Mouse (Mus musculus): Measurements from ENCODE around the gene Dcaf12. TPM values are rescaled to one million over a fixed set of nuclear protein-coding genes. Genes with fewer than 3 reads are reported as not detected.

Gene Dcaf12
- polyA plus RNA-seq, 1 experiment from 2014 or later, result 87.8 TPM

- no peaks in the 10 kb centered on the region for H3K4me1 ChIP-seq (ENCODE audit: control insufficient read depth, low read depth, low read length)
- H3K4me3 ChIP-seq (ENCODE audit: low read depth, low read length), result no peak overlapping the region
- peaks cover 91% of the 10 kb centered on the region for H3K36me3 ChIP-seq (ENCODE audit: control insufficient read depth, insufficient read depth)
- H3K27ac ChIP-seq (ENCODE audit: low read length), result no peak overlapping the region
- no peaks in the 10 kb centered on the region for H3K9me3 ChIP-seq (replicated peaks; ENCODE audit: control insufficient read depth, low read length)
- H3K4me2 ChIP-seq (ENCODE audit: low read depth, low read length), result no peak overlapping the region
- ATAC-seq (ENCODE audit: low read depth), result no peak
- 94% methylated on average over 11 of the region's 11 CpGs for WGBS (ENCODE audit: insufficient replicate concordance)
- no peak overlapping the region for H3K9ac ChIP-seq (ENCODE audit: low read depth, low read length)
- H3K27me3 ChIP-seq (ENCODE audit: control insufficient read depth, insufficient read depth, low read depth, low read length), result no peaks in the 10 kb centered on the region
Observed at GRCm38 (mm10) chr4:41295507-41295906, 19.2 kb downstream of the Dcaf12 start.

DNA sequence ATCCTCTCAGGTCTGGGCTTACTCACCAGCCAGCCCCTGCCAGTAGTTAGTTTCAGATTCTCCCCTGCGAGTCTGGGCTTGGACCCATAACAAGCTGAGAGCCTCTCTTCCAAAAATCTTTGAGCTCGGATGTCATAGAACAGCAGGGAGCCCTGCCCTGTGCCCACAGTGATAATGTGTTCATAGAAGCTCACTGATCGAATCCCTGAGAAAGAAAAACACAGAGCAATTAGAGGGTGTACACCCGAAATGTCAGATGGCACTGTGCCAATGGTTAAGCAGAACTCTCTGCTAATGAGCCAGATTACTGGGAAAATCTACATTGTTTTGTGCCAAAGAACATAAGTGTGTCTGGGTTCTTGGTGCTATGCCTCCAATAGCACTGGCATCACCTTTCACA, 20.8 kb downstream of the Dcaf12 start:
- Histone ChIP-seq H3K4me3 (ENCODE audit: low read depth, low read length) (no peak overlapping the region), H3K36me3 (ENCODE audit: control insufficient read depth, insufficient read depth) (peaks cover 81% of the 10 kb centered on the region), H3K27me3 (ENCODE audit: control insufficient read depth, insufficient read depth, low read depth, low read length) (no peaks in the 10 kb centered on the region), H3K27ac (ENCODE audit: low read length) (no peak overlapping the region), H3K9me3 (replicated peaks; ENCODE audit: control insufficient read depth, low read length) (no peaks in the 10 kb centered on the region), H3K4me2 (ENCODE audit: low read depth, low read length) (no peak overlapping the region), H3K9ac (ENCODE audit: low read depth, low read length) (no peak overlapping the region), H3K4me1 (ENCODE audit: control insufficient read depth, low read depth, low read length) (no peaks in the 10 kb centered on the region)
- WGBS (ENCODE audit: insufficient replicate concordance), result 78% methylated on average over 4 of the region's 4 CpGs
- no peak for ATAC-seq (ENCODE audit: low read depth)

- ATAC-seq (ENCODE audit: low read depth), result no peak
- peaks cover 45% of the 10 kb centered on the region for H3K36me3 ChIP-seq (ENCODE audit: control insufficient read depth, insufficient read depth)
- no peaks in the 10 kb centered on the region for H3K9me3 ChIP-seq (replicated peaks; ENCODE audit: control insufficient read depth, low read length)
- 87% methylated on average over 7 of the region's 7 CpGs for WGBS (ENCODE audit: insufficient replicate concordance)
- no peaks in the 10 kb centered on the region; the same call in 1 of the 2 replicates for H3K4me1 ChIP-seq (ENCODE audit: control insufficient read depth, low read depth, low read length)
- no peak overlapping the region for H3K27ac ChIP-seq (ENCODE audit: low read length)
- no peak overlapping the region for H3K9ac ChIP-seq (ENCODE audit: low read depth, low read length)
- H3K4me2 ChIP-seq (ENCODE audit: low read depth, low read length), result no peak overlapping the region
- no peaks in the 10 kb centered on the region for H3K27me3 ChIP-seq (ENCODE audit: control insufficient read depth, insufficient read depth, low read depth, low read length)
- no peak overlapping the region for H3K4me3 ChIP-seq (ENCODE audit: low read depth, low read length)
Observed at GRCm38 (mm10) chr4:41289802-41290201, 24.9 kb downstream of the Dcaf12 start.

- peaks cover 16% of the 10 kb centered on the region for H3K36me3 ChIP-seq (ENCODE audit: control insufficient read depth, insufficient read depth)
- no peak overlapping the region for H3K27ac ChIP-seq (ENCODE audit: low read length)
- no peaks in the 10 kb centered on the region for H3K9me3 ChIP-seq (replicated peaks; ENCODE audit: control insufficient read depth, low read length)
- 18% methylated on average over 3 of the region's 3 CpGs for WGBS (ENCODE audit: insufficient replicate concordance)
- H3K27me3 ChIP-seq (ENCODE audit: control insufficient read depth, insufficient read depth, low read depth, low read length), result no peaks in the 10 kb centered on the region
- no peak overlapping the region for H3K4me3 ChIP-seq (ENCODE audit: low read depth, low read length)
- 0 out of 2 replicates have a peak, but pooled peaks have one; percentile 35 for ATAC-seq (ENCODE audit: low read depth)
- H3K9ac ChIP-seq (ENCODE audit: low read depth, low read length), result no peak overlapping the region
- no peak overlapping the region for H3K4me2 ChIP-seq (ENCODE audit: low read depth, low read length)
- no peaks in the 10 kb centered on the region; the same call in 1 of the 2 replicates for H3K4me1 ChIP-seq (ENCODE audit: control insufficient read depth, low read depth, low read length)
Observed at GRCm38 (mm10) chr4:41286420-41286819, 28.3 kb downstream of the Dcaf12 start.

GRCm38 (mm10) chr4:41284087-41284486, 30.6 kb downstream of the Dcaf12 start:
- Histone ChIP-seq H3K9me3 (replicated peaks; ENCODE audit: control insufficient read depth, low read length) (no peaks in the 10 kb centered on the region), H3K27me3 (ENCODE audit: control insufficient read depth, insufficient read depth, low read depth, low read length) (no peaks in the 10 kb centered on the region), H3K4me2 (ENCODE audit: low read depth, low read length) (no peak overlapping the region), H3K4me3 (ENCODE audit: low read depth, low read length) (no peak overlapping the region), H3K27ac (ENCODE audit: low read length) (no peak overlapping the region), H3K4me1 (ENCODE audit: control insufficient read depth, low read depth, low read length) (no peaks in the 10 kb centered on the region; the same call in 1 of the 2 replicates), H3K9ac (ENCODE audit: low read depth, low read length) (no peak overlapping the region), H3K36me3 (ENCODE audit: control insufficient read depth, insufficient read depth) (no peaks in the 10 kb centered on the region)
- WGBS (ENCODE audit: insufficient replicate concordance), result 71% methylated on average over 2 of the region's 2 CpGs
- no peak for ATAC-seq (ENCODE audit: low read depth)

DNA sequence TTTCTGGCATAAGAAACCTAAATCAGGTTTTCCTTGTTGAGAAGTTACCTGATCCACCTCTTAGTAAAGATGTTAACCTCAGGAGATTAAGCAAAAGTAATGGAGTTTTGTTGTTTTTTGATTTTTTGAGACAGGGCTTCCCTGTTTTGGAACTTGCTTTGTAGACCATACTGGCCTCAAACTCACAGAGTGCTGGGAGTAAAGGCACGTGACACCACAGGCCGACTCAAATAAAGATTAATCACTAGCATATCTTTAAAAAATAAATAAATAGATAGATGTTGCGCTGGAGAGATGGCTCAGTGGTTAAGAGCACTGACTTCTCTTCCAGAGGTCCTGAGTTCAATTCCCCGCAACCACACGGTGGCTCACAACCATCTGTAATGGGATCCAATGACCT, 38.8 kb downstream of the Dcaf12 start:
- H3K4me3 ChIP-seq (ENCODE audit: low read depth, low read length), result peak overlapping the region; percentile 83
- WGBS (ENCODE audit: insufficient replicate concordance), result 69% methylated on average over 5 of the region's 5 CpGs
- no peaks in the 10 kb centered on the region for H3K27me3 ChIP-seq (ENCODE audit: control insufficient read depth, insufficient read depth, low read depth, low read length)
- no peaks in the 10 kb centered on the region for H3K9me3 ChIP-seq (replicated peaks; ENCODE audit: control insufficient read depth, low read length)
- no peak for ATAC-seq (ENCODE audit: low read depth)
- peaks cover 32% of the 10 kb centered on the region for H3K4me1 ChIP-seq (ENCODE audit: control insufficient read depth, low read depth, low read length)
- peak overlapping the region; percentile 85 for H3K9ac ChIP-seq (ENCODE audit: low read depth, low read length)
- peak overlapping the region; percentile 72 for H3K4me2 ChIP-seq (ENCODE audit: low read depth, low read length)
- H3K36me3 ChIP-seq (ENCODE audit: control insufficient read depth, insufficient read depth), result peaks cover 2% of the 10 kb centered on the region
- H3K27ac ChIP-seq (ENCODE audit: low read length), result peak overlapping the region; percentile 91

DNA sequence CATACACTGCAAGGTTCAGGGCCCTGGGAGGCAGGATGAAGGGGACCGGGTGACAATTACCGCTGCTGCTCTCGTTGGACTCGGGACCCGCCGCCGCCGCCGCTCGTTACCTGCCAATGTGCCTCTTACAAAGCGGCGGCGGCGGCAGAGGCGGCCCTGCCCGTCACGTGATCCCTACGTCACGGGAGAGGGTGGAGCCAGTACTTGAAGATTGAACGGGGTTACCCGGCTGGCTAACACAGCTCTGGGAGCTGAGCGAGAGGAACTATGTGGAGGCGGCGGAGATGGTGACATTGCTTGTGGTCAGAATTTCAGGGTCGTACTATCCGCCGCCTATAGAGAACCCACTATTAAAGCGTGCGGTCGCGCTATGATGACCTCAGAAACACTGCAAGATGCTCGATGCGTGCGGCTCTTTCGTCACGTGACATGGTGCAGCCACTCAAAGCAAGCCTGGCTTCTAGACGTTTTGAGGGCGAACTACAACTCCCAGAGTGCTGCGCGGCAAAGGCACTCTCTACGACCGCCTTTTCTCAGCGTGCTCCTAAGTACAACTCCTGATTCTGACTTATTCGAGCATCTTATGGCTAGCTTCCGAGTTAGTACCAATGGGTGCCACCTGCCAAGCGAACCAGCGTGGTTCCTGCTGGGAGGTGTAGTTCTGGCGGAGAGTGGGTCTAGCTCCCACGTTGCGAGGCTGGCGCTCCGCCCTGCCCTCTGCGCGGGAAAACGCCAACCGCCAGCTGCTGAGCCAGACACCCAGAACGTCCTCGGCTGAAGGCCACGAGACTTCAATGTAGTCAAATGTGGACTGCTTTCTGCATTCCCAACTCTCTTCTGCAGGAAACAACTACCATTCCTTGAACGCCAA, 39.5 kb downstream of the Dcaf12 start, which contains the start of gene Ubap2:
Gene Ubap2 (minus strand): TSS at position 165 of the 871 bp plus-strand sequence.
- Histone ChIP-seq H3K9ac (ENCODE audit: low read depth, low read length) (peak within 1 kb of the TSS; percentile 85), H3K36me3 (ENCODE audit: control insufficient read depth, insufficient read depth) (peaks cover 6% of the 10 kb centered on the region), H3K4me3 (ENCODE audit: low read depth, low read length) (peak within 1 kb of the TSS; percentile 83), H3K27me3 (ENCODE audit: control insufficient read depth, insufficient read depth, low read depth, low read length) (no peaks in the 10 kb centered on the region), H3K9me3 (replicated peaks; ENCODE audit: control insufficient read depth, low read length) (no peaks in the 10 kb centered on the region), H3K27ac (ENCODE audit: low read length) (peak within 1 kb of the TSS; percentile 91), H3K4me1 (ENCODE audit: control insufficient read depth, low read depth, low read length) (peaks cover 32% of the 10 kb centered on the region), H3K4me2 (ENCODE audit: low read depth, low read length) (peak within 1 kb of the TSS; percentile 72)
- under 1% methylated on average over 60 of the region's 60 CpGs for WGBS (ENCODE audit: insufficient replicate concordance)
- ATAC-seq (ENCODE audit: low read depth), result peak; percentile 95

GRCm38 (mm10) chr4:41274377-41274979, 40.2 kb downstream of the Dcaf12 start:
- Histone ChIP-seq H3K4me1 (ENCODE audit: control insufficient read depth, low read depth, low read length) (peaks cover 32% of the 10 kb centered on the region), H3K27ac (ENCODE audit: low read length) (peak overlapping the region; percentile 91), H3K4me3 (ENCODE audit: low read depth, low read length) (peak overlapping the region; percentile 83), H3K4me2 (ENCODE audit: low read depth, low read length) (peak overlapping the region; percentile 72), H3K36me3 (ENCODE audit: control insufficient read depth, insufficient read depth) (peaks cover 6% of the 10 kb centered on the region), H3K9me3 (replicated peaks; ENCODE audit: control insufficient read depth, low read length) (no peaks in the 10 kb centered on the region), H3K27me3 (ENCODE audit: control insufficient read depth, insufficient read depth, low read depth, low read length) (no peaks in the 10 kb centered on the region), H3K9ac (ENCODE audit: low read depth, low read length) (peak overlapping the region; percentile 85)
- WGBS (ENCODE audit: insufficient replicate concordance), result under 1% methylated on average over 17 of the region's 18 CpGs
- ATAC-seq (ENCODE audit: low read depth), result peak; percentile 49

GRCm38 (mm10) chr4:41268133-41268532, 46.6 kb downstream of the Dcaf12 start:
- no peak overlapping the region for H3K9ac ChIP-seq (ENCODE audit: low read depth, low read length)
- peaks cover 9% of the 10 kb centered on the region for H3K36me3 ChIP-seq (ENCODE audit: control insufficient read depth, insufficient read depth)
- ATAC-seq (ENCODE audit: low read depth), result no peak
- no peaks in the 10 kb centered on the region for H3K9me3 ChIP-seq (replicated peaks; ENCODE audit: control insufficient read depth, low read length)
- H3K27ac ChIP-seq (ENCODE audit: low read length), result no peak overlapping the region
- H3K27me3 ChIP-seq (ENCODE audit: control insufficient read depth, insufficient read depth, low read depth, low read length), result no peaks in the 10 kb centered on the region
- H3K4me1 ChIP-seq (ENCODE audit: control insufficient read depth, low read depth, low read length), result peaks cover 14% of the 10 kb centered on the region
- no peak overlapping the region for H3K4me2 ChIP-seq (ENCODE audit: low read depth, low read length)
- H3K4me3 ChIP-seq (ENCODE audit: low read depth, low read length), result no peak overlapping the region
